Mouse (Mus musculus) forebrain, embryonic 11.5 days (tissue): Measurements from ENCODE around the gene Nrxn3. TPM values are rescaled to one million over a fixed set of nuclear protein-coding genes. Genes with fewer than 3 reads are reported as not detected.

Source experiments
- ATAC-seq: fragments of 200-750 bp; cut with Nextera tagmentation; replicated peaks from 2 replicates; pipeline ENCODE4 v1.8.0; 2017; ENCODE audit warnings: moderate TSS enrichment; ENCODE audit not compliant: low FRiP score
- DNase-seq: peaks from one replicate; pipeline ENCODE4 v3.0.0-alpha.2; 2017; ENCODE audit warnings: low spot score
- H3K27ac ChIP-seq: fragments of 300-500 bp; sonication (generic); 2 replicates; pipeline ENCODE4 v1.5.1; 2014; ENCODE audit warnings: low read depth, low read length
- H3K27me3 ChIP-seq: fragments of 300-500 bp; sonication (generic); 2 replicates; pipeline ENCODE4 v1.6.1; 2014; ENCODE audit warnings: mild to moderate bottlenecking, low read length, mixed read lengths; ENCODE audit not compliant: control insufficient read depth, insufficient read depth
- H3K36me3 ChIP-seq: fragments of 300-500 bp; sonication (generic); 2 replicates; pipeline ENCODE4 v1.6.1; 2014; ENCODE audit warnings: mild to moderate bottlenecking, low read length, moderate library complexity, mixed read lengths; ENCODE audit not compliant: control insufficient read depth, insufficient read depth
- H3K4me1 ChIP-seq: fragments of 300-500 bp; sonication (generic); replicated peaks from 2 replicates; pipeline ENCODE4 v1.6.1; 2014; ENCODE audit warnings: low read length, mixed read lengths; ENCODE audit not compliant: control insufficient read depth, insufficient read depth
- H3K4me2 ChIP-seq: fragments of 300-500 bp; sonication (generic); 2 replicates; pipeline ENCODE4 v1.6.1; 2014; ENCODE audit warnings: low read depth, mild to moderate bottlenecking, low read length, moderate library complexity, mixed read lengths; ENCODE audit not compliant: severe bottlenecking
- H3K4me3 ChIP-seq: fragments of 300-500 bp; sonication (generic); 2 replicates; pipeline ENCODE4 v1.5.1; 2014; ENCODE audit warnings: low read depth, low read length
- H3K9ac ChIP-seq: fragments of 300-500 bp; sonication (generic); 2 replicates; pipeline ENCODE4 v1.6.1; 2014; ENCODE audit warnings: low read length
- H3K9me3 ChIP-seq: fragments of 300-500 bp; sonication (generic); 2 replicates; pipeline ENCODE4 v1.6.1; 2016; ENCODE audit warnings: low read length, mixed read lengths; ENCODE audit not compliant: control insufficient read depth
- WGBS: fragments of 180-500 bp; shearing (Covaris S2); extraction: QIAGEN DNeasy Blood & Tissue Kit; methylation state at CpG from one replicate; pipeline ENCODE4 v1.1.7; 2014; 5-methylcytosine and 5-hydroxymethylcytosine counted together
- polyA plus RNA-seq: library from polyadenylated mRNA; unstranded; fragments of >200 nt; fragmentation: Nextera tagmentation; extraction: Ambion mirVana; gene quantifications from 2 replicates; pipeline ENCODE4 v1.2.1, GENCODE M21; 2014

Nrxn3 gene
- polyA plus RNA-seq, 1 experiment from 2014 or later, result 38.4 TPM

DNA sequence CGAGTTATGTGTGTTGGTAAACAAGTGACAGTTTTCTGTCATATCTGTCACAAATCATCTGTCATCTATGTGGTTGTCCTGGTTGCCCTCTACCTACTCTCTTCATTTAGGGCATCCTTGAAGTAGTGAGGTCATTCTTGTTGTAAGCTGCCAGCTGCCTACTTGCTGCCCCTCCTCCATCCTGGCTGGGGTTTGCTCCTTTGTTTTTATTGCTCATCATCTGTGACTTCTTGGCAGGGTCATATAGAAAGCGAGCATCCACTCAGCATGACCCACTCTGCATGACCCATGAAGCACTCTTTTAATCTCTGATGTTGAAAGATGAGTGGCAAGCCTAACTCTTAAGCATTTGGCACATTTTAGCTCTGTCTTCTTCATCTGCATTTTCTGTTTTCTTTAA, 194.1 kb downstream of the Nrxn3 start:
- Histone ChIP-seq H3K9ac (no peak overlapping the region), H3K4me3 (no peak overlapping the region), H3K27me3 (no peaks in the 10 kb centered on the region), H3K4me2 (no peak overlapping the region), H3K36me3 (no peaks in the 10 kb centered on the region), H3K9me3 (no peaks in the 10 kb centered on the region), H3K4me1 (no peaks in the 10 kb centered on the region), H3K27ac (no peak overlapping the region)
- ATAC-seq (no peak), DNase-seq (no peak)
- WGBS, result 69% methylated on average over 2 of the region's 2 CpGs

DNA sequence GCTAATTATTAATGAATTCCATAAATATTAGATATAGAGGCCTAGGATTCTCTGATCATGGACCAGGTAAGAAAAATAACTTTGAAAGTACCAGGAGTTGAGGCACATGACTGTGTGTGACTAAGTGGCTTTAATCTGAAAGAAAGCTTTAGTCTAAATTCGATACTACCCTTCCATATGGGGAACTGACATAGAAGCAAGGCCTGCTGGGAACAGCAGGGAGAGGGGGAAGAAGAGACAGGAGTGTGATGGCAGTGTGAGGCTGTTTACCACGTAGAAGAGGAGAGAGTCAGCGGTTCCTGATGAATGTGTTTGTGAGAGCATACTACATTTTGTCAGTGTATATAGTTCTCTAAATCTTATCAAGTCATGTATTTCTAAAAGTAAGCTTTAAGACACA, 202.2 kb downstream of the Nrxn3 start:
- WGBS, result 80% methylated on average over 3 of the region's 3 CpGs
- Histone ChIP-seq H3K4me3 (no peak overlapping the region), H3K9ac (no peak overlapping the region), H3K27me3 (no peaks in the 10 kb centered on the region), H3K4me2 (no peak overlapping the region), H3K36me3 (no peaks in the 10 kb centered on the region), H3K4me1 (no peaks in the 10 kb centered on the region), H3K9me3 (no peaks in the 10 kb centered on the region), H3K27ac (no peak overlapping the region)
- DNase-seq, result no peak
- no peak for ATAC-seq

GRCm38 (mm10) chr12:88926306-88926705, 203.6 kb downstream of the Nrxn3 start:
- no peak overlapping the region for H3K27ac ChIP-seq
- H3K36me3 ChIP-seq, result no peaks in the 10 kb centered on the region
- ATAC-seq (no peak), DNase-seq (no peak)
- no peak overlapping the region for H3K9ac ChIP-seq
- H3K4me3 ChIP-seq, result no peak overlapping the region
- no peaks in the 10 kb centered on the region for H3K9me3 ChIP-seq
- H3K4me2 ChIP-seq, result no peak overlapping the region
- no peaks in the 10 kb centered on the region for H3K4me1 ChIP-seq
- H3K27me3 ChIP-seq, result no peaks in the 10 kb centered on the region
- WGBS, result 85% methylated on average over 4 of the region's 4 CpGs

DNA sequence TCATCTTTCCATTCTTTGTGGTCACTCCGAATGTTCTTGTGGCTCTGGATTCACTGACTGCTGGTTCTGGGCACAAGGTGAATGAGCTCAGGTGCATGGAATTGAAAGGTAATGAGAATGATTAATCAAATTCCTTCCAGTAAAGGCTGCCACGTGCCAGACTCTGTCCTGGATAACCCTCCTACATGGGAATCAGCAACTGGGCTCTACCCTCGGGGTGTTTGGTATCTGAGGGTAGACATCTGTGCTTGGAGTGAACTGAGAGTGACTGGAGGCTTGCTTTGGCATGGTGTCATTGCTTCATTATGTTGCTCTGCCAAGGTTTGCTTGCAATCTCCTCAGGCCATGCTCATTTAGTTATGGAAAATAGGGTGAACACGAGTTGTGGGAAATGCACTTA, 209.0 kb downstream of the Nrxn3 start:
- 78% methylated on average over 4 of the region's 4 CpGs for WGBS

DNA sequence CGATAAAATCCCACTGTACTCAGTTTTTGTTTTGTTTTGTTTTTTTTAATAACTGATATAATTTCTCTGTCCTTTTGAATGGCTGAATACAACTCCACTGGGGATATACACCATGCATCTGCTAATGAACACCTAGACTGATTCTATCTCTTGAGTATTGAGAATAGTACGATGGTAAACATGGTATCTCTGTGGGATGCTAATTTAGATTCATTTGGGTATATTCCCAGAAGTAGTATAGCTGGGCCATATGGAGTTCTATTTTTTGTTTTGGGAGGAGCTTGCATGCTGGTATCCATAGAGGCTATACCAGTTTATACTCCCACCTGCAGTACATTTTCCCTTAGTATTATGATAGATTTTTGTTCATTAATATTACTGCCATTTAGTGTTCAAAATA, 217.0 kb downstream of the Nrxn3 start:
- Histone ChIP-seq H3K9ac (no peak overlapping the region), H3K27ac (no peak overlapping the region), H3K27me3 (no peaks in the 10 kb centered on the region), H3K9me3 (no peaks in the 10 kb centered on the region), H3K4me1 (no peaks in the 10 kb centered on the region), H3K36me3 (no peaks in the 10 kb centered on the region), H3K4me3 (no peak overlapping the region), H3K4me2 (no peak overlapping the region)
- DNase-seq, result no peak
- WGBS, result 83% methylated on average over 2 of the region's 2 CpGs
- no peak for ATAC-seq

More for the DNA sequence above, 209.0 kb downstream of the Nrxn3 start:
- no peak for ATAC-seq
- Histone ChIP-seq H3K27me3 (no peaks in the 10 kb centered on the region), H3K4me3 (no peak overlapping the region), H3K27ac (no peak overlapping the region), H3K9me3 (no peaks in the 10 kb centered on the region), H3K4me1 (no peaks in the 10 kb centered on the region), H3K4me2 (no peak overlapping the region), H3K36me3 (no peaks in the 10 kb centered on the region), H3K9ac (no peak overlapping the region)
- DNase-seq, result no peak

- WGBS, result 79% methylated on average over 3 of the region's 3 CpGs
- no peak overlapping the region for H3K4me2 ChIP-seq
- no peak overlapping the region for H3K9ac ChIP-seq
- no peaks in the 10 kb centered on the region for H3K4me1 ChIP-seq
- no peaks in the 10 kb centered on the region for H3K27me3 ChIP-seq
- no peaks in the 10 kb centered on the region for H3K36me3 ChIP-seq
- no peak overlapping the region for H3K27ac ChIP-seq
- H3K4me3 ChIP-seq, result no peak overlapping the region
- H3K9me3 ChIP-seq, result no peaks in the 10 kb centered on the region
- ATAC-seq (no peak), DNase-seq (no peak)
Observed at GRCm38 (mm10) chr12:88944967-88945366, 222.3 kb downstream of the Nrxn3 start.

DNA sequence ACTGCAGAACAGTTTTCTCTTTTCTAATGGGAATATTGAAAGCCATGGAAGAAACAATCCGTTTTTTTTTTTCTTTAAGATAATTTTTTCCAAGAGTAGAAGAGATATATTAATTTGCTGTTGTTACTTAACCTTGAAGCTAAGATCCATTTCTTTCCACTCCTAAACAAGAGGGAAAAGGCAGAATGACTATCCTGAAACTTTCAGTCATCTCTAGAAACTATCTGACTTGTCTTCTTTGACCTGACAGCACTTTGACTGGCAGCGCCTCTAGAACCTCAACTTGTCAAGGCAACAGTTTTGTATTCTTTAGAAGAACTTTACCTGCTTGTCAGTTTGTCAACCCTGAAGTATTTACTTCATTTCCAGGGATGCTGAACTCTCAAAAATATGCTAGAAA, 227.2 kb downstream of the Nrxn3 start:
- ATAC-seq, result no peak
- no peak overlapping the region for H3K27ac ChIP-seq
- 87% methylated on average over 2 of the region's 2 CpGs for WGBS
- H3K9ac ChIP-seq, result no peak overlapping the region
- DNase-seq, result no peak
- no peaks in the 10 kb centered on the region for H3K36me3 ChIP-seq
- no peaks in the 10 kb centered on the region for H3K4me1 ChIP-seq
- H3K9me3 ChIP-seq, result no peaks in the 10 kb centered on the region
- H3K4me2 ChIP-seq, result no peak overlapping the region
- no peaks in the 10 kb centered on the region for H3K27me3 ChIP-seq
- no peak overlapping the region for H3K4me3 ChIP-seq

DNA sequence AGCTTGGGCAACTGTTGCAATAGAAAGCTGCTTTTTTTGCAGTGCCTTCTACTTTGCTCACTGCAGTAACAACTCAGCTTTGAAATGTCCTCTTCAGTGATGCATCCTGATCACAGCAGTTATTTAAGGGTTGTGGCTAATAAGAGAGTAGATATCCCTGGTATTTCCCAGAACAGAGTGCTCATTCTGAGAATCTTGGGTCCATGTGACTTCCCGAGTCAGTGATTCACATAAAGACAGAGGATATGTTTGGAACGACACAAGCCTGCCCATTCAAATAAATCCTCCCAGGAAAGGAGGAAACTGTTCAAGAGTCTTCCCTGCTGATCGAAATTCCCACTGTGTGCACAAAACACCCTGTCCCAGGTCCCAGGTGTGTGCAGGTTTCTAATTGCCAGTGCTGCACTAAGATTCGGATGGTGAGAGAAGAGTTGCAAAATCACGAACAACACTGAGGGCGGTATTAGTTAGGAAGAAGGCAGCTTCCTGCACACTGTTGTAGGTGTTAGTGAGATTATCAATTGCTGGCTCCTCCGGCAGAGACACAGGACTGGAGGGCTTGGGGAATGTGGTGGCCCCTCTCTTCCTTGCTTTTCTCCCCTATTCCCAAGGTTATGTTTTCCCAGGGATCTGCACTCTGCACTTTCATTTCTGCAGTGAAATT, 230.4 kb downstream of the Nrxn3 start:
- ATAC-seq (no peak), DNase-seq (no peak)
- Histone ChIP-seq H3K4me1 (no peaks in the 10 kb centered on the region), H3K9me3 (no peaks in the 10 kb centered on the region), H3K4me3 (no peak overlapping the region), H3K27ac (no peak overlapping the region), H3K9ac (no peak overlapping the region), H3K4me2 (no peak overlapping the region), H3K27me3 (no peaks in the 10 kb centered on the region), H3K36me3 (no peaks in the 10 kb centered on the region)
- 78% methylated on average over 7 of the region's 7 CpGs for WGBS

DNA sequence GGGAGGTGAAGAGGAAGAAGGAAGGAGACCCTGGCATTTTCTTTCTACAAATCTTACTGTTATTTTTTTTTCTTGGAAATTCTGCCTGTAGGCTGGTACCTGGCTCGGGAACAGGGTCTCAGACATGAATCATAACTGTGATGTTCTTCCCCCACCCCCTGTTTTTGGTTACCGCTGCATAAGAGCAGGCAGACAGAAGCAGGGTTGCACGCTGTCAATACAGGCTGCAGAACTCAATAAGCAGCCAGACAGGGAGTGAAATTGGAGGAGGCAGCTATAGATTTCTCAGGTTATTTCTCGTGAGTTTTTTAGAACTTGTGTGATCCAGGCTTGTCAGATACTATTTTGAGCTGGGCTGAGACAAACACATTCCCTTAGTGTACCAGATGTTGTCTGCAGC, 231.1 kb downstream of the Nrxn3 start:
- Histone ChIP-seq H3K9ac (no peak overlapping the region), H3K27me3 (no peaks in the 10 kb centered on the region), H3K4me1 (no peaks in the 10 kb centered on the region), H3K4me2 (no peak overlapping the region), H3K9me3 (no peaks in the 10 kb centered on the region), H3K27ac (no peak overlapping the region), H3K4me3 (no peak overlapping the region), H3K36me3 (no peaks in the 10 kb centered on the region)
- no peak for DNase-seq
- WGBS, result 75% methylated on average over 4 of the region's 4 CpGs
- no peak for ATAC-seq
